Mouse (Mus musculus) pancreas, adult 10 weeks (tissue): Measurements from ENCODE around the gene 4930430A15Rik. TPM values are rescaled to one million over a fixed set of nuclear protein-coding genes. Genes with fewer than 3 reads are reported as not detected.

Experiments used
- polyA plus RNA-seq: library from polyadenylated mRNA; stranded (reverse); fragments of 350-450 nt; fragmentation: Illumina TruSeq; extraction: RNeasy Lipid Tissue Mini Kit (QIAGEN cat#74804); gene quantifications from one replicate; pipeline ENCODE4 v1.2.3, GENCODE M21; 2015; ENCODE audit warnings: low read depth, low replicate concordance; ENCODE audit not compliant: insufficient read depth

The 4930430A15Rik gene
- polyA plus RNA-seq = not detected

DNA sequence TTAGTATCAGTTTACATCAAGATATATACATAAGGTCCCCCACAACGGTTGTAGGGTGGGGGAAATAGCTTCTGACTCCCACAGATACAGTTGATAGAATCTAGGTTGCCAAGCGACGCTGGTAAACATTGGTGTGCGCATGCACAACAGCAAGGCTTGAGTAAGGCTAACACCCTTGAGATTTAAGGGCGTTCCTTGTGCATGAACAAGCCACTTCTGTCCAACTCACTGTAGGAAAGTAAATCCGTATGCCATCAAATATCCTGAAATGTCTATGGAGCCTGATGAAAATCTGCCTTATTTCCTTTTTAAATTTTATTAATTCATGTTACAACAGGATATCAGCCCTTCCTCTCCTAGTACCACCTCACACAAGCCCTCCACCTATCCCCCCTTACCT lies at the start of gene 4930430A15Rik:
4930430A15Rik (minus strand) TSS at position 101 of the 400 bp plus-strand sequence.

DNA sequence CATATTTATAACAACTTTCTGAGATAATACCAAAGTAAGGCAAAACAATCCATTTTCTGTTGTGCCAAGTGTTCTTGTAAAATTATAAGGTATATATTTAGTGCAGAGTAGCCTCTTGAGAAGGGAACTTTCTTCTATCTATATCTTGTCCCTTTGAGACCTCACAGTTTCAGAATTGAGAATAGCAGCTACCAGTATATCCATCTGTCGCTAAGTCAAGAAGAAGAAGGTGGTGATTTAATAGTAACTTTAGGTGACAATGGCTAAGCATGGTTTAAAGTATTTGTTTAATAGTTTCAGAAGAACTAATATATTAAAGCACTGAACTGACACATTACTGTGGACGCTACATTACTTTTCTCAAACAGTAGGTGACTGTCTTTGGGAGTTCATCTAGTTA lies 44.6 kb upstream of the 4930430A15Rik start, which contains the start of gene Olfr1277:
Olfr1277 (minus strand) TSS at position 101 of the 400 bp plus-strand sequence.

DNA sequence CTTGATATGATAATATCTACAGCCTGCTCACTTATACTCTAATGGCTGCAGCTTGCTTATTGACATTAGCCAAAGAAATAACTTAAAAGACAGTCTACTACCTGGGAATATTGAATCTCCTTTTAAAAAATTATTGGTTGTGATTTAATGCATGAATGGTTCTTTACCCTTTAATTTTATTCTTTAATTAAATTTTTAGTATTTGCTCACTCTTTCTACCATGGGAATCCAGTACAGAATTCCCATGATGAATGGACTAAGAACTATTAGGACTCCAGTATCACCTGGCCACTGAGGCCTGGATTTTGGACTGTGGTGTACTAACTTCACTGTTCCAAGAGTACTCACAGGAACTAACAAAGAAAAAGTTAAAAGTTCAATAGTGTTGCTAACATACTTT lies 24.8 kb upstream of the 4930430A15Rik start, which contains the start of gene Olfr1276:
Olfr1276 (plus strand) TSS at position 301 of the 400 bp plus-strand sequence.

DNA sequence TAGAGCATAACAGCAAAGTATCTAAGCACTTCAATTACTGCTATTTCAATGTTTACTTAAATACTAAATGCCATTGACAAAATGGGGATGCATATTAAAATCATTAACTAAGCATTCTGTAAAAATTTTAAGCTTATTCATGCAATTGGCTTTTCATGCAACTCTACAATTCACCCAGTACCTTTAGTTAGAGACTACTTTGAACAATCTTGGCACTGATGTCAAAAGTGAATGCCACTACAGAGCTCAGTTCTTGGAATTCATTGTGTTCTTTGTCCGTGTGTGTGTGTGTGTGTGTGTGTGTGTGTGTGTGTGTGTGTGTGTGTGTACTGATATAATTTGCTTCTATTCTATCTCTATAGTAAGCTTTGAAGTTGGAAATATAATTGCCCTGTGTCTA lies 5.8 kb upstream of the 4930430A15Rik start, which contains the start of gene Olfr1275:
Olfr1275 (minus strand) TSS at position 101 of the 400 bp plus-strand sequence.

DNA sequence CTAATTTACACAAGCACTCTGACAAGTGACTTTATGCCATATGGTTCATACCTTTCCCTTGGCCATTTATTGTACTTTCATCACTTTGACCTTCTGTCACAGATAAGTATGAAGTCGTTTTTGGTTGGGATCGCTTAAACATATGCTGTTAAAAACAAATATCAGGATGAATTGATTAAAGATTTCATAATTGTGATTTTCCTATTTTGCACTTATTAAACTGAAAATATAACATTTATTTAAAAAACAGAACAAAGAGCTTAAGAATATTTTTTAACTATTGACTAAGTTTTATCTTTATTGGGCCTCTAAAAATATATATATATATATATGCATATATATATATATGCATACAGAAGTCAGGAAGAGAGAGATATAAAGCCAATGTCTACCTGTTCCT lies 76.6 kb downstream of the 4930430A15Rik start, which contains the start of gene Gm15130:
Gm15130 (minus strand) TSS at position 101 of the 400 bp plus-strand sequence.

Other genes with a start within 250 kb of the 4930430A15Rik start
- not detected for gene Gm13941, start 123.6 kb downstream of the 4930430A15Rik start, polyA plus RNA-seq
- gene Gm15130, start 76.7 kb downstream of the 4930430A15Rik start, polyA plus RNA-seq = not detected
- gene Olfr1275, start 5.7 kb upstream of the 4930430A15Rik start, polyA plus RNA-seq = not detected
- not detected for gene Olfr1276, start 24.9 kb upstream of the 4930430A15Rik start, polyA plus RNA-seq
- not detected for gene Olfr1277, start 44.5 kb upstream of the 4930430A15Rik start, polyA plus RNA-seq
- gene Olfr1278, start 60.5 kb upstream of the 4930430A15Rik start, polyA plus RNA-seq = not detected
- not detected for gene Olfr1279, start 71.0 kb upstream of the 4930430A15Rik start, polyA plus RNA-seq
- not detected for gene Olfr1280, start 84.4 kb upstream of the 4930430A15Rik start, polyA plus RNA-seq
- gene Olfr1281, start 96.9 kb upstream of the 4930430A15Rik start, polyA plus RNA-seq = not detected
- gene Olfr1282, start 106.5 kb upstream of the 4930430A15Rik start, polyA plus RNA-seq = not detected
- not detected for gene Olfr1283, start 137.2 kb upstream of the 4930430A15Rik start, polyA plus RNA-seq
- gene Olfr1284, start 145.9 kb upstream of the 4930430A15Rik start, polyA plus RNA-seq = not detected
- not detected for gene Olfr1286, start 193.5 kb upstream of the 4930430A15Rik start, polyA plus RNA-seq
- gene Olfr1287, start 219.5 kb upstream of the 4930430A15Rik start, polyA plus RNA-seq = not detected
- not detected for gene Olfr1288, start 244.5 kb upstream of the 4930430A15Rik start, polyA plus RNA-seq